Mouse (Mus musculus) frontal cortex, postnatal 36 days (tissue): Measurements from ENCODE around the gene Mrps5.
"Not testable (repeated sequence)": the region's sequence is repeated elsewhere in the genome, so short reads cannot be mapped to it uniquely, and the experiment has no call there.

Experiments
- DNase-seq, 2 experiments: peaks; one replicate each; pipeline ENCODE4 v3.0.0; 2022; ENCODE audit warnings: low spot score in 2 of 2

The Mrps5 gene

DNA sequence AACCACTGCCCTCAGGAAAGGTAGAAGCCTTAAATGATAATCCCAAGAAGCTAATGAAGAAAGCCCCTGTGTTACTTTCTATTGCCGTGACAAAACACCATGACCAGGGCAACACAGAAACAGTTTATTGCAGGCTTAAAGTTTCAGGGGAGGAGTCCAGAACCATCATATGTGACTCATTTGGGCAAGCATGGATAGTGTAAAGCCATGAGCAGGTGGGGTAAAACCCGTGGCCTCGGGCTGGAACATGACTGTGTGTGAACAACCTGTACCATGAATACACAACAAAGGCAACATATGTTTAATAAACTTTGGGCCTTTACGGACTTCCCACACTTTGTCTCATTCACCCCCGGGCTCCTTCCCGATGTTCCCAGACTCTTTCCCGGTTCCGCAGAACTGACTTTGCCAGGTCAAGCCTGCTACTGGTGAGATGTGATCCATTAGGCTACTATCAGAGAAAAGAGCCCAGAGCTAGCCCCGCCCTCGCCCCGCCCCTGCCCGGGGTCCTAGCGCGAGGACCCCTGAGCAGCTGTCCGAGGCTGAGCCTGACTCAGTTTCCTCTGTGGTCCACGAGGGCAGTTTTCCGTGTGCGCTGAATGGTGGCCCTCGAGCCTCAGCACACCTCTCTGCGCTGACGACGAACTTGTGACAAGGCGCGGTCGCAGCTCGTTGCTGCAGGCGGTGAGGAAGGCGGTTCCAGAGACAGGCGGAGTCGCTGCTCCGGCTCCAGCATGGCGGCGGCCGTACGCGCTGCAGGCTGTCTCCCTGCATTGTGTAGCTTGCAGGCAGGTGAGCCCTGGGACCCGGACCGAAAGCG is at the start of gene Mrps5, which contains the start of gene Zfp661:
TSS of gene Mrps5 (plus strand) at position 529 of the 820 bp plus-strand sequence.
TSS of gene Zfp661 (minus strand) at position 401 of the 820 bp plus-strand sequence.
- DNase-seq: peak; percentile 84

DNA sequence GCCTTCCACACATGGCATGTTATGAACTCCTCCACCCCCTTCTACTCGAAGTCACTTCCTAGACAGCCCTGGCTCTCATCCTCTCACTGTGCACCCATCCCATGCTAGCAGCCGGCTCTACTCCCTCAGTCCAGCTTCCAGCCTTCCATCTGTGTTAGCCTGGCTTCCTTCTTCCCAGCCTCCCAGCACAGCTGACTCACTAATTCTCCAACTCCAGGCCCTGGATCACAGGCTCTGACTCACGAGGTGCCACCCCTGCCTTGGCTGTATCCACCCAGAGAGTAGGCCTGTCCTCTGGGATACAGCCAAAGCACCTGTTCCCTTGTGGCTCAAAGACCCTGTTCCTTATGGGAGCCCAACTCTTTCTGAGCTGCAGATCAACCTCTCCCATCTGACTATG is 49.5 kb upstream of the Mrps5 start:
- DNase-seq: peak; percentile 64 to 72

- no peak for DNase-seq
These were observed 47.5 kb upstream of the Mrps5 start for GRCm38 (mm10) chr2:127539494-127539893.

- DNase-seq: no peak
These were observed 45.8 kb upstream of the Mrps5 start, which contains the start of gene Prom2 for GRCm38 (mm10) chr2:127541185-127541584. Gene Prom2, minus strand, starts transcription at chr2:127541467.

DNA sequence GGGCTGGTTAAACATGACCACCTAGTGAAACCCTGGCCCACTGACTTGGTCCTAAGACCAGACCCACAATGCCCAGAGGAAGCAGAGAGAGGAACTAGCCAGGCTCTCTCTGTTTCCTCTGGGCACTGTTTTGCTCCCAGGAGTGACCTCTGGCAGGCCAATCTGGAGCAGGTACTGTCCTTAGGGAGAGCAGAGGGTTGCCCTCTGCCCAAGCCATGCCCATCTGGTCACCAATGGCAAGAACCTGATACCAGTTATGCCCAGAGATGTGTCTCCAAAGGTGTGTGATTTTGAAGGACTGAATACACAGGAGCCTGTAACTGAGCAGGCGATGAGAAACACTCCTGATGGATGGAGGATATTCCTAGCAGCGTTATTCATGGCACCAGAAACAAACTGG is 45.3 kb upstream of the Mrps5 start:
- DNase-seq: no peak

GRCm38 (mm10) chr2:127548342-127549074 is 38.5 kb upstream of the Mrps5 start:
- no peak for DNase-seq

DNA sequence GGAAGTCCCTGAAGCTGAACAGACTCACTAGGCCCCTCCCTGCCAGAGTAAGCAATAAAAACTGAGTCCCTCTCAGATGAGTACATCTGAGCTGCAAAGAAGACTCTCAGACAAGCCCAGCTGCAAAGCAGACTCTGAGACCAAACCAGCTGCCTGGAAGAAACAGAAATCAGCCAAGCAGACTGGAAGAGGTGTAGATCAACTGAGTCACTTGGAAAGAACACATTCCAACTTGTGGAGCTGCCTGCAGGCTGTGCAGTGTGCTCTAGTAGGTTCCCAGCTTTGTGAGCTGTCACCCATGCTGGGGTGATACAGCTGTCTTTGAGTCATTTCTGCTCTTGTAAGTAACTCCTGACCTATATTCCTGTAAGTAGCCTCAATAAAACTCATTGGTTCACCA is 37.3 kb upstream of the Mrps5 start:
- no peak for DNase-seq

DNA sequence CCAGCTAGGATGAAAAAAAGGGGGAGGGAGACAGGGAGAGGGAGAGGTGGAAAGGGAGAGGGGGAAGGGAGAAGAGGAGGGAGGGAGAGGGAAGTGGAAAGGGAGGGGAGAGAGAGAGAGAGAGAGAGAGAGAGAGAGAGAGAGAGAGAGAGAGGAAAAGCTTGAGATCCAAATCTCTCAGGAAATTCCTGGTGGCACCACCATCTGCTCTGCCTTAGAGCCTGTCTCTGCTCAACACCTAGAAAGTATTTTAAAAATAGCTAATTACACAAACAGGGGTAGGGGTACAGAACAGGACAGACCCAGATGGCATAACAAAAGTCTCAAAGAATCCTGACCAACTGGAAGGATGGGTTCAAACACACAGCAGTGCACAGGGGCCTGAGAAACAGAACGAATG is 36.6 kb upstream of the Mrps5 start:
- no peak for DNase-seq

- peak; percentile 54 to 65 for DNase-seq
These were observed 35.9 kb upstream of the Mrps5 start for GRCm38 (mm10) chr2:127551078-127551477.

DNA sequence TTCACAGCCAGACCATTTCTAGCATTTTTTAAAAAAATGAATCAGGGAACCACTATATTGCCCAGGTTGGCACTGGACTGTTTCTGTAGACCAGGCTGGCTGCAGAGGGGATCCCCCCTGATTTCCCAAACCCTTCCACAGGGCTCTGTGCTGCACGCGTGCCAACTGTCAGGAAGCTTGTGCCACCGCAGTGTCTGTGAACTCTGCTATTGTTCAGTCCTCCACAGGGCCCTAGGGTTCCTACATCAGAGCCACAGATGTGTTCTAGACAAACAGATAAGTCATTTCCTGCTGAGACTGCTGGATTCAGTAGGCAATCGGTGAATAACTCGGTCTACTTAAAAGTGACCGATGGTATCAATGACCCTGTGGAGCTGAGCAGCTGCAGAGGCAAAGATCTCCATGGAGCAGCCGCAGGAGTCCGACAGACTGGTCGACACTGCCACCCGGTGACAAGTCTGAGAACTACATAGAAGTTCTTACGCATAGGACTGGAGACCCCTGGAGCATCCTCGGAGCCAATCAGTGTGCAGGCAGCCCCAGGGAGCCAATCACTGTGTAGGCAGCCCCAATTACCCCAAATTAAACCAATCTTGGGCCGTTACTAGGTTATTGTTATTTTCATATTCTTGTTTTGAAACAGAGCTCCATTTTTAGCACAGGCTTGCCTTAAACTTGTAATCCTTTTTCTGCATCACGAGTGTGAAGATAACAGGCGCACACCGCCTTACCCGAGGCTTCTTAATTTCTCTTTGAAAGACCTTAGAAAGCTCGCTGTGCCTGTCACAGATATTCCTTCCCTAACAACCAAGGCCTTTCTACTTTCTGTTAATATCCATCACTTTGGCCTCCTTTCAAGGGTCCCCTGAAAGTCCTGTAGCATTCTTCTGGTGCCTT is 27.7 kb upstream of the Mrps5 start:
- peak; percentile 91 to 98 for DNase-seq

- no peak for DNase-seq
These were observed 13.7 kb upstream of the Mrps5 start for GRCm38 (mm10) chr2:127573322-127573721.

- peak; percentile 97 for DNase-seq
These were observed 2.6 kb upstream of the Mrps5 start for GRCm38 (mm10) chr2:127584436-127584858.

DNA sequence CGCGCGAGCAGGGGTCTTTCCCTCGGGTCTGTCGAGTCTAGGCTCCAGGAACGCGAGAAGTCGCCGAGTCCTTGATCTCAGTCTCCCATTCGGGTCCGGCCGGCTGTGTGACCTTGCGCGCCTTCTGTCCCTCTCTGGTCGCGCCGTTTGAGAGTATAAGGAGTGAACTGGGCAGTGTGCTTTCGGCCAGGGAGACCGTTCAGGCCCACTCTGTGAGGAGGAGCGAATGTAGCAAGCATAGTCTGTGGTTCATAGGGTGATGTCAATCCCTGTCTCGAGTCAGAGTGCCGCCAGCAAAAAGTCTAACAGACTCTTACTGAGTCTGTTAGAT is 457 bp downstream of the Mrps5 start:
- no peak for DNase-seq

DNA sequence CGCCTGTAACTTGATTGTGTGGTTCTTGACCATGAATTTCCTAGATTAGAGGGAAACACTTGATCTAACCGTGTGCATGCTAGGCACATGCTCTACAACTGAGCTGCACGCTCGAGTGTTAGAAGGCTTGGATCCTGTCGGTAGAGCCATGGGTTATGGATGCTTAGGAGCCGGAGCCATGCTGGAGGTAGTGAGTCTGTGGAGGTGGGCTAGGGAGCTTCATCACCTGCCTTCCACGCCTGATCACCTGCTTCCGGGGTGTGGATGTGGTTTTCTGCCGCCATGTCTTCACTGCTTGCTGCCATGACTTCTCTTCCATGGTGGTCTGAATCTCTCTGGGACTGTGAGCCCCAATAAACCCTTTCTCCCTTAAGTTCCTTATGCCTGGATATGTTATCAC is 1.9 kb downstream of the Mrps5 start:
- no peak for DNase-seq

GRCm38 (mm10) chr2:127590204-127590603 is 3.2 kb downstream of the Mrps5 start:
- DNase-seq: no peak

GRCm38 (mm10) chr2:127590840-127591239 is 3.8 kb downstream of the Mrps5 start:
- no peak for DNase-seq

DNA sequence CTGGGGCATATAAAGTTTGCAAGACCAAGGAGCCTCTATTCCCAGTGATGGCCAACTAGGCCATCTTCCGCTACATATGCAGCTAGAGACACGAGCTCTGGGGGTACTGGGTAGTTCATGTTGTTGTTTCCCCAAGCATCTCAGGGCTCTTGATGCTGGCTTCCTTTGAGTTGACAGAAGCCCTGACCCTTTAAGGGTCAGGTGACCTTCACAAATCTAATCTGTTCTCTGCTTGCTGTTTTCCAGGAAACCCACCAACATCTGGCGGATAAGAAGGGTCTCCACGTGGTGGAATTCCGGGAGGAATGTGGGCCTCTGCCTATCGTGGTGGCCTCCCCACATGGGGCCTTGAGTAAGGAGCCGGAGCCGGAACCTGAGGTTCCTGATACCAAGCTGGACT is 16.4 kb downstream of the Mrps5 start:
- DNase-seq: not testable (repeated sequence)

DNA sequence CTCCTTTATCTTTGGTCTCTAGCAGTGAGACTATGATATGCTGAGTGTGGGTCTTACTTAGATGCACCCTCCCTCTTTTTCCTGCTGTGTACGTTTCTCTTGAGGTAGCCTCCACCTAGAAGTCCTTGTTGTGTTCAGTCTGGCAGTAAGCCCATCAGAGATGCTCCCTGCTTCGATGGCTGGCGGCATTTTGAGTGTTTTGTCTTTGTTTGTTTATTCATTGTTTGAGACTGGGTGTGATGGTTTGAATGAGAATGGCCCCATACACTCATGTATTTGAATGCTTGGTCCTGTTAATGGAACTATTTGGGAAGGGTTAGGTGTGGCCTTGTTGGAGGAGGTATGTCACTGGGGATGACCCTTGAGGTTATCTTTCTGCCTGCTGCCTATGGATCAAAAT is 18.2 kb downstream of the Mrps5 start:
- no peak for DNase-seq

DNA sequence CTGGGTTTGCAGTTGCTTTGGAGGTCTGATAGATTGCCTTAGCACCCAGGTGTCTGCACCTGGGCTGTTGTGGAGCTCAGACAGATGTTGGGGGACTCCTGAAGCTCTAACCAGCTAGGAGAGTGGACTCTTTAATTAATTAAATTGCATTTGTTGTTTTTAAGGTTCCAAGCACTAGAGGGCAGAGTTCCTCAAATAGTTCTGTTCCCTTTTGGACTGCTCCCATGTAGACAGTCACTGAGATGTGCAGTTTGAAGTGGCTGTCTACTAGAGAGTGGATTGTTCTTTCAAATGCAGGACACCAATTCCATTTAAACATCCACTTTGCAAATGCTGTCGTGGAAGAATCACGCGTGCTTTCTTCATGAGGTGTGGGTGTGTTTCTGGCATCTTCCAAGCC is 21.2 kb downstream of the Mrps5 start:
- no peak for DNase-seq

GRCm38 (mm10) chr2:127608986-127609385 is 22.0 kb downstream of the Mrps5 start:
- no peak for DNase-seq

DNA sequence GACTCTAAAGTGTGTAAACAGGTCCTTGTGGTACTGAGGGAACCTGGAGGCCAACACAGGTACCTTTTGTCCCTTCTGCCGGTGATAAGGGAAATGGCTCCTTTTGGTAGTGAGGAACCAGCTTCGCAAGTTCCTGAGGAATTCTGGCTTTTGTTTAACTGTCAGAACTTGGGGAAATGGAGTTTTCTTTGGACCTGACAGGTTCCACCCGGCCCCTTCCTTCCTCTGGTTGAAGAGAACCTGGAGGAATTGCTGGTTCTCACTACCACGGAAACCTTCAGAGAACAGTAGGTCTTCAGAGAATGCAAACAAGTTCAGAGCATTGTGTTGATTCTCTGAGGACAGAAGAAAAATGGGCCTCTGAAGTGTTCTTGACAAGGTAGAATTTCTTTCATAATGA is 24.4 kb downstream of the Mrps5 start:
- DNase-seq: no peak

DNA sequence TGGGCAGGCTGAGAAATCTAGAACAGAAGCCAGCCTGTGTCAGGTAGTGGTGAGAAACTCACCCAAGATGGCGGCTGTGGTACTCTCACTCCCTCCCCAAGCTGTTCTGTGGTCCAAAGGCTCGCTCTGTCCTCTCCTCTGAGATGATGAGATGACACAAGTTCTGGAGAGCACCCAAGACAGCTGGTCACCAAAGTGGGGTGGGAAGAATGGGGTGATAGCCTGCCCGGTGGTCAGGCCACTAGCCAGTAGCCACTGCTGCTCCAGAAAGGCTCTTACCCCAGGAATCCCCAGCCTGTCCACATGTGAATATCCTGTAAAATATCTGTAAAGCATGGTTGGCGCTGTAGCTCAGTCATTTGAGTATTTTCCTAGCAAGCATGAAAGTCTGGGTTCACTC is 25.3 kb downstream of the Mrps5 start:
- DNase-seq: no peak
